Mouse (Mus musculus) heart, adult 2 months (tissue): ENCODE measurements around the gene Vrk2. TPM values are rescaled to one million over a fixed set of nuclear protein-coding genes. Genes with fewer than 3 reads are reported as not detected.

Source experiments
- DNase-seq, 2 experiments: peaks; one replicate each; pipeline ENCODE4 v3.0.0; 2021
- H3K27ac ChIP-seq: fragments of 200-600 bp; 2 replicates; pipeline ENCODE4 v1.8.1; 2022
- H3K27me3 ChIP-seq: fragments of 200-500 bp; 2 replicates; pipeline ENCODE4 v1.6.1; 2012; ENCODE audit warnings: mild to moderate bottlenecking, low read length, inconsistent platforms, mixed read lengths; ENCODE audit not compliant: control insufficient read depth, insufficient read depth
- H3K36me3 ChIP-seq: fragments of 200-500 bp; 2 replicates; pipeline ENCODE4 v1.6.1; 2012; ENCODE audit warnings: low read length, inconsistent platforms; ENCODE audit not compliant: control insufficient read depth, insufficient read depth
- H3K4me1 ChIP-seq: fragments of 200-500 bp; 2 replicates; pipeline ENCODE4 v1.6.1; 2011; ENCODE audit warnings: low read length; ENCODE audit not compliant: control insufficient read depth, insufficient read depth
- H3K4me3 ChIP-seq: fragments of 200-600 bp; 2 replicates; pipeline ENCODE4 v1.8.1; 2022
- H3K79me2 ChIP-seq: fragments of 200-500 bp; replicated peaks from 2 replicates; pipeline ENCODE4 v1.6.1; 2012; ENCODE audit warnings: mild to moderate bottlenecking, inconsistent platforms, low read length, moderate library complexity, mixed read lengths; ENCODE audit not compliant: control insufficient read depth, insufficient read depth
- H3K9ac ChIP-seq: fragments of 200-500 bp; 2 replicates; pipeline ENCODE4 v1.6.1; 2012; ENCODE audit warnings: low read depth, mild to moderate bottlenecking, control low read depth, inconsistent platforms, low read length, mixed read lengths
- CTCF ChIP-seq: fragments of 200-600 bp; IDR thresholded peaks from 2 replicates; pipeline ENCODE4 v1.8.1; 2022; ENCODE audit warnings: antibody characterized with exemption, mild to moderate bottlenecking, moderate library complexity
- EP300 ChIP-seq: fragments of 200-500 bp; IDR thresholded peaks from 2 replicates; pipeline ENCODE4 v1.6.1; 2011; ENCODE audit warnings: low read depth, low read length, control low read depth; ENCODE audit not compliant: insufficient read depth
- POLR2A ChIP-seq: fragments of 200-500 bp; IDR thresholded peaks from 2 replicates; pipeline ENCODE4 v1.6.1; 2011; ENCODE audit warnings: mild to moderate bottlenecking, low read depth, low read length, control low read depth; ENCODE audit not compliant: insufficient read depth
- WGBS: fragments of 180-500 bp; shearing (Covaris S2); methylation state at CpG from one replicate; pipeline ENCODE4 v1.1.7; 2018; 5-methylcytosine and 5-hydroxymethylcytosine counted together
- intact Hi-C: fragments of 180-260 bp; cut with DNase I; formaldehyde crosslinking; loops from one replicate; pipeline ENCODE4 v1.15.1; 2025
- polyA plus RNA-seq: library from polyadenylated mRNA; depleted of rRNA; stranded (reverse); fragments of >200 nt; gene quantifications from 2 replicates; pipeline ENCODE4 v1.2.3, GENCODE M21; 2012
- total RNA-seq, 2 experiments: library from RNA; stranded (reverse); gene quantifications; 2 replicates each; pipeline ENCODE4 v1.2.3; 2021

The Vrk2 gene
- total and polyA plus RNA-seq, 3 experiments, result 1.6 to 6.0 (median 4.5) TPM

GRCm38 (mm10) chr11:26597761-26598160, 4.0 kb upstream of the Vrk2 start:
- intact Hi-C loops, result loop anchor here (10.0 kb wide), 1 partner anchor 213 kb away; the partner anchor contains the start of gene Fancl
- 72% methylated on average over 6 of the region's 6 CpGs for WGBS

DNA sequence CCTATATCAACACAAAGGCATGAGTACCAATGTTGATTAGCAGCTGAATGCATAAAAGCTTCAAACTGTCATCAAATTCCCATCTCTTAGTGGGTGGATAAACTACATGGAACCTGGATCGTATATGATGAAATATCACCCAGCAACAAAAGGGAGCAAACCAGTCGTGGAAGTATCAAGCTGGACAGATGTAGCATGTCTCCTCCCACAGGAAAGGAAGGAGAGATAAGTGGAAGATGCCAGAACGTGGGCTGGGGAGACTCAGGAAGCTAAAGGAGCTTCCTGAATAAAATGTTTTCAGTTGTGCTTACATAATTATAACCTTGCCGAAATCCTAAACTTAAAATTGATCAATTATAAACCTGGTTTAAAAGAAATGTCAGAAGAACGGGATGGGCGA, 3.3 kb upstream of the Vrk2 start:
- no peaks in the 10 kb centered on the region for H3K36me3 ChIP-seq
- intact Hi-C loops, result loop anchor here (10.0 kb wide), 1 partner anchor 212 kb away; the partner anchor contains the start of gene Fancl
- WGBS, result 45% methylated on average over 6 of the region's 6 CpGs
- no peak overlapping the region for H3K27ac ChIP-seq
- H3K4me1 ChIP-seq, result no peaks in the 10 kb centered on the region
- no peak overlapping the region for H3K4me3 ChIP-seq
- H3K9ac ChIP-seq, result no peak overlapping the region
- H3K27me3 ChIP-seq, result no peaks in the 10 kb centered on the region
- TF ChIP-seq CTCF (no peak), EP300 (no peak), POLR2A (no peak)
- no peaks in the 10 kb centered on the region for H3K79me2 ChIP-seq
- DNase-seq, result no peak

More at GRCm38 (mm10) chr11:26597761-26598160, 4.0 kb upstream of the Vrk2 start:
- Histone ChIP-seq H3K27me3 (no peaks in the 10 kb centered on the region), H3K79me2 (no peaks in the 10 kb centered on the region), H3K4me3 (no peak overlapping the region), H3K36me3 (no peaks in the 10 kb centered on the region), H3K4me1 (no peaks in the 10 kb centered on the region), H3K9ac (no peak overlapping the region), H3K27ac (no peak overlapping the region)
- TF ChIP-seq EP300, result no peak
- no peak for DNase-seq

GRCm38 (mm10) chr11:26596186-26596585, 2.4 kb upstream of the Vrk2 start:
- intact Hi-C loops, result loop anchor here (10.0 kb wide), 1 partner anchor 211 kb away; the partner anchor contains the start of gene Fancl
- H3K4me3 ChIP-seq, result no peak overlapping the region
- 87% methylated on average over 1 of the region's 1 CpGs for WGBS

DNA sequence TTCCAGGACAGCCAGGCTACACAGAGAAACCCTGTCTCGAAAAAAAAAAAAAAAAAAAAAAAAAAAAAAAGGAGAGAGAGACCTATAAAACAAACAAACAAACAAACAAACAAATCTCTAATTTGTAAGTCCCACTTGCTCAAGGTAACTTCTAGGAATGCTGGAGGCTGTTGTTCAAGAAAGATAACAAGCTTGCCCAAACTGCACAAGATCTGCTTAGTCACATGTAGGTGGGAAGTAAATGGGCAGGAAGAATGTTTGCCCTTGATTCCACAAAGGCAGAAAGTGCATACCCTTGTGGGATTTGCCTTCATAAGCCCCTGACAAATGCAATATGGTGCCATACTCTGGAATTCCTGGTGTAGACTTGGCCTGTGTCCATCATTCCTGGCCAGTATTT, 688 bp upstream of the Vrk2 start:
- no peak overlapping the region for H3K4me3 ChIP-seq
- intact Hi-C loops, result loop anchor here (10.0 kb wide), 1 partner anchor 210 kb away; the partner anchor contains the start of gene Fancl
- 0 out of 2 replicates have a peak, but pooled peaks cover 2% of the 10 kb centered on the region for H3K36me3 ChIP-seq
- DNase-seq, result no peak
- TF ChIP-seq EP300 (no peak), CTCF (no peak), POLR2A (no peak)
- no peak overlapping the region for H3K9ac ChIP-seq
- WGBS, result 82% methylated on average over 1 of the region's 1 CpGs
- no peaks in the 10 kb centered on the region for H3K27me3 ChIP-seq
- H3K4me1 ChIP-seq, result no peaks in the 10 kb centered on the region
- no peak overlapping the region for H3K27ac ChIP-seq
- no peaks in the 10 kb centered on the region for H3K79me2 ChIP-seq

More at GRCm38 (mm10) chr11:26596186-26596585, 2.4 kb upstream of the Vrk2 start:
- TF ChIP-seq CTCF (no peak), POLR2A (no peak), EP300 (no peak)
- no peak overlapping the region for H3K27ac ChIP-seq
- no peaks in the 10 kb centered on the region for H3K36me3 ChIP-seq
- H3K27me3 ChIP-seq, result no peaks in the 10 kb centered on the region
- no peaks in the 10 kb centered on the region for H3K4me1 ChIP-seq
- no peak for DNase-seq
- H3K79me2 ChIP-seq, result no peaks in the 10 kb centered on the region
- H3K9ac ChIP-seq, result no peak overlapping the region

- H3K4me3 ChIP-seq, result peak overlapping the region; percentile 78
- DNase-seq, result peak in 1 of 2 experiments; percentile 17
- intact Hi-C loops, result loop anchor here (10.0 kb wide), 1 partner anchor 208 kb away; the partner anchor contains the start of gene Fancl
- H3K27me3 ChIP-seq, result no peaks in the 10 kb centered on the region
- WGBS, result 45% methylated on average over 6 of the region's 6 CpGs
- H3K4me1 ChIP-seq, result no peaks in the 10 kb centered on the region
- no peak for TF ChIP-seq EP300
- TF ChIP-seq POLR2A, result no peak
- no peak for TF ChIP-seq CTCF
- no peaks in the 10 kb centered on the region for H3K79me2 ChIP-seq
- H3K36me3 ChIP-seq, result 0 out of 2 replicates have a peak, but pooled peaks cover 2% of the 10 kb centered on the region
- H3K27ac ChIP-seq, result peak overlapping the region; percentile 79
- peak overlapping the region; percentile 86; the same call in 1 of the 2 replicates for H3K9ac ChIP-seq
Observed at GRCm38 (mm10) chr11:26592395-26593053, 1.3 kb downstream of the Vrk2 start.

DNA sequence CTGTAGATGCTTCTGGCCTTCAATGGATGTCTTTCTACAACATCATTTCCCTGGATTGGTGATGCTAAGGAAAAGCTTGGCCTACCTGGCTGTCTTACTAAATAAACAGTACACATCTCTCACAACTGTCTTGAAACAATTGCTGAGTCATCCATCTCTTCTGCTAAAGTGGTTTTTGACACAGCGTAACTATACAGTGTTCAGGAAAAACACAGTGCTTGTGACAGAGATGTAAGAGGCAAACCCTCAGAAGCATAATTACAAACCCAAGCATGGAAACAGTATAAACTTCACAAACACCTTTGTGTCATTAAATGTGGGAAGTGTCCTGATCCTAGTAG, 6.6 kb downstream of the Vrk2 start:
- WGBS, result 88% methylated on average over 1 of the region's 1 CpGs
- no peak overlapping the region for H3K4me3 ChIP-seq
- DNase-seq, result no peak
- TF ChIP-seq POLR2A, result no peak
- no peak for TF ChIP-seq EP300
- no peak for TF ChIP-seq CTCF
- intact Hi-C loops, result no loop called here
- H3K79me2 ChIP-seq, result no peaks in the 10 kb centered on the region
- 0 out of 2 replicates have a peak, but pooled peaks cover 2% of the 10 kb centered on the region for H3K36me3 ChIP-seq
- H3K27me3 ChIP-seq, result no peaks in the 10 kb centered on the region
- no peak overlapping the region for H3K9ac ChIP-seq
- H3K27ac ChIP-seq, result no peak overlapping the region
- no peaks in the 10 kb centered on the region; the same call in 1 of the 2 replicates for H3K4me1 ChIP-seq
